Mouse (Mus musculus): ENCODE data around the gene Olfr1437.
"Not testable (repeated sequence)": the region's sequence is repeated elsewhere in the genome, so short reads cannot be mapped to it uniquely, and the experiment has no call there.

Olfr1437 gene

GRCm38 (mm10) chr19:12325001-12325400 is at the start of gene Olfr1437:
Gene Olfr1437, minus strand, starts transcription at chr19:12325101.
- no peak for DNase-seq (ENCODE audit: low read depth, low spot score)

- no peak for DNase-seq (ENCODE audit: low read depth, low spot score)
These were observed 49.6 kb upstream of the Olfr1437 start for GRCm38 (mm10) chr19:12374465-12375025.

DNA sequence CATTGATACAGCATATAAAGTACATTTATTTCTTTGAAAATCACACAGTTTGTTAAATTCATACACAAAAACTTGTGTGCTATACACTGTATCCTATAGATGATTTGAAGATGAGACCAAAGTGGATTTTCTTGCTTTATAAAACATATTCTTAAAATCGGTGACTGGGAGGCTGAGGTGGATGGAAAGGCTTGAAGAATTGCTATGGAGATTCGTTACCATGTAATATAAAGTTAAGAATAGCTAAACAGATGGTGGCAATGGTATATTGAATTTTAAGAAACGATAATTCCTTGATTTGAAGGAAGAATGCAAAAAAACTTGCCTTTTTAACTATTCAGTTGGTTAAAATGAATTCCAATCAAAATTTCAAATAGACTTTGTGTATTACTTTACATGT is 48.1 kb upstream of the Olfr1437 start:
- DNase-seq (ENCODE audit: low read depth, low spot score) = no peak

GRCm38 (mm10) chr19:12335810-12336209 is 10.9 kb upstream of the Olfr1437 start, which contains the start of gene Olfr1438-ps1:
Gene Olfr1438-ps1, minus strand, starts transcription at chr19:12335910.
- no peak for DNase-seq (ENCODE audit: low read depth, low spot score)

DNA sequence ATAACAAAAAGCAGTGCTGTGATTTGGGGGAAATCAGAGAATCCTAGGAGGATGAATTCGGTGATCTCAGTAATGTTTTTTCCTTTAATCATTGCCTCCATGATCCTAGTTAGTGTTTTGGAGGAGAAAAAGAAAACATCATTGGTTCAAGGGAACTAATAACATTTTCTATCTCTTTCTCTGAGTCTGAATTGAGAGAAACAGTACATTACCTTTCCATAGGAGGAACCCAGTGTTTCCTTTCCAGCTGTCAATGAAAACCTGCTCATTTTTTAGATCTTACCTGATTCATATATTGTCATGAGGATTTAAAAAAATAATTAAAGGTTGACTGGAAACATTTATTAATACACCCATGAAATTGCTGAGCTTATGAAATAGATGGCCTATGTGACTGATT is 25.9 kb downstream of the Olfr1437 start, which contains the start of gene Olfr1436:
Gene Olfr1436 (minus strand): TSS at position 101 of the 400 bp plus-strand sequence.
- DNase-seq (ENCODE audit: low read depth, low spot score) = not testable (repeated sequence)

DNA sequence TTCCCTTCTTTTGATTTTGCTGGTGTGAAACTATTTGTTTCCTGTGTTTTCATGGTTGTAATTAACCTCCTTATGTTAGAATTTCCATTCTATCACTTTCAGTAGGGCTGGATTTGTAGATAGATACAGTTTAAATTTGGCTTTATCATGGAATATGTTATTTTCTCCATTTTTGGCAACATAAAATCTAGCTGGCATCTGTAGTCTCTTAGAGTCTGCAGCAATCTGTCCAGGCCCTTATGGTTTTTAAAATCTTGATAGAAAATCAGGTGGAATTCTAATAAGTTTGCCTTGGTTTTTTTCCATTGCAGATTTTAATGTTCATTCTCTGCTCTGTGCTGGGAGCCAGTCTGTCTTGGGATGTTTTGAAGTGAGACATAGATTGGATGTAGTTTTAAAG is 31.9 kb downstream of the Olfr1437 start:
- no peak for DNase-seq (ENCODE audit: low read depth, low spot score)

- DNase-seq (ENCODE audit: low read depth, low spot score) = no peak
These were observed 45.3 kb downstream of the Olfr1437 start, which contains the start of gene Olfr1434 for GRCm38 (mm10) chr19:12279554-12279953. Gene Olfr1434, plus strand, starts transcription at chr19:12279854.

All from 3T3-L1 (cell line).